ENCODE assay signal across 19 mouse cellular contexts in the genomic region with DNA sequence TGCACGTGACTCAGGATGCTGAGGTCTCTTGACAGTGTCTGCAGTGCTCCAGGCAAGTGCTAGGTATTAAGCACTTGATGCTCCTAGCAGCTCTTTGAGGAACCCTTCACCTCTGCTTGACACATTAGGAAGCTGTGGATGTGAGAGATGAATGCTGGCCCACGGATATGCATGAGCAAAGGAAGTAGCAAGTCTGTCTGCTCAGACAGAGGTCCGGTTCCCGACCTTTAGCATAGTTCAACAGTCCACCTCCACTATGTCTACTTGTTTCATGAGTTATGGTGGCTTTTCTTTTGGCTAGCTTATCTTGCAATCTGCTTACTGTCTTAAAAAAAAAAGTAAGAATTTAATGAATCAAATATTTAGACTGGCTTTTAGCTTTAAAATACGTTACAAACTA. TPM values are rescaled to one million over a fixed set of nuclear protein-coding genes. Genes with fewer than 3 reads are reported as not detected.
DNase-seq lines count a peak whose midpoint lies in the region; ATAC-seq and TF ChIP-seq lines count a peak whose summit lies in the region.
"Had no signal": no experiment of that assay in that cellular context is flagged by ENCODE, and none has a peak within 500 bp of the region (broad histone marks: within the 10 kb centered on the region; RNA-seq: fewer than 3 reads in every experiment).

No protein-coding gene starts in this region.

- no peaks in the 10 kb centered on the region for H3K9me3 ChIP-seq in kidney, embryonic 16.5 days (ENCODE audit: low read length)
- H3K9me3 ChIP-seq in liver, embryonic 11.5 days (ENCODE audit: control insufficient read depth, low read length) = no peaks in the 10 kb centered on the region
- no peaks in the 10 kb centered on the region for H3K9me3 ChIP-seq in midbrain, embryonic 10.5 days (replicated peaks)
- no peaks in the 10 kb centered on the region for H3K9me3 ChIP-seq in midbrain, embryonic 13.5 days
- H3K9me3 ChIP-seq: embryonic facial prominence, embryonic 12.5 days; forebrain, embryonic 15.5 days; heart, embryonic 13.5 days had no signal

- no peak for TF ChIP-seq POLR2A in kidney, adult 2 months (IDR thresholded peaks at IDR 0.05; ENCODE audit: low read depth, low read length)
- TF ChIP-seq POLR2A in liver, adult 2 months (IDR thresholded peaks at IDR 0.05; ENCODE audit: extremely low read depth, insufficient read depth, low read length) = no peak

- DNase-seq in kidney, adult 2 months = peak; percentile 69
- DNase-seq in liver, adult 2 months (ENCODE audit: extremely low read depth, low read depth, low spot score) = peak; percentile 36
- DNase-seq in liver, embryonic 11.5 days (ENCODE audit: low spot score) = no peak
- peak; percentile 4 for DNase-seq in midbrain, embryonic 10.5 days (ENCODE audit: low spot score)
- no peak for DNase-seq in thymus, adult 18-20 months
- DNase-seq: adrenal gland, postnatal 14 days; cerebellum, adult 11-12 months; cerebellum, adult 9-10 months; cerebellum, postnatal 25 days; gastrocnemius, postnatal 36 days; heart, postnatal 36 days had no signal

- TF ChIP-seq CTCF in kidney, adult 2 months (conservative IDR thresholded peaks at IDR 0.05; ENCODE audit: insufficient read depth, insufficient read length, low read depth, low read length) = no peak
- TF ChIP-seq CTCF in liver, adult 2 months (IDR thresholded peaks at IDR 0.05; ENCODE audit: low read depth, low read length) = no peak

- no peaks in the 10 kb centered on the region for H3K36me3 ChIP-seq in kidney, adult 2 months (ENCODE audit: control insufficient read depth, insufficient read depth, low read length)
- H3K36me3 ChIP-seq in kidney, embryonic 16.5 days (ENCODE audit: insufficient read depth, low read length) = peaks cover 13% of the 10 kb centered on the region; the same call in 1 of the 2 replicates
- H3K36me3 ChIP-seq in liver, adult 2 months (ENCODE audit: control insufficient read depth, insufficient read depth, low read length) = peaks cover 7% of the 10 kb centered on the region; the same call in 1 of the 2 replicates
- H3K36me3 ChIP-seq in liver, embryonic 11.5 days (ENCODE audit: control insufficient read depth, insufficient read depth, low read length) = peaks cover 8% of the 10 kb centered on the region; the same call in 1 of the 2 replicates
- peaks cover 28% of the 10 kb centered on the region for H3K36me3 ChIP-seq in midbrain, embryonic 10.5 days
- H3K36me3 ChIP-seq in midbrain, embryonic 13.5 days = no peaks in the 10 kb centered on the region; the same call in 1 of the 2 replicates

- 39% methylated on average over 5 of the region's 5 CpGs for WGBS in kidney, adult 2 months
- 60% methylated on average over 5 of the region's 5 CpGs for WGBS in kidney, embryonic 16.5 days
- 44% methylated on average over 5 of the region's 5 CpGs for WGBS in liver, adult 2 months
- WGBS in liver, embryonic 11.5 days = 73% methylated on average over 5 of the region's 5 CpGs
- 93% methylated on average over 5 of the region's 5 CpGs for WGBS in midbrain, embryonic 10.5 days
- 91% methylated on average over 5 of the region's 5 CpGs for whole genome bisulfite sequencing in midbrain, embryonic 13.5 days

- no peak for ATAC-seq in kidney, embryonic 16.5 days (ENCODE audit: low FRiP score, low TSS enrichment)
- no peak for ATAC-seq in liver, embryonic 11.5 days (replicated peaks; ENCODE audit: low FRiP score)
- no peak for ATAC-seq in midbrain, embryonic 13.5 days
- ATAC-seq: activated CD4-positive, CD25-positive, alpha-beta regulatory T cell, adult 4 months; forebrain, embryonic 15.5 days; Patski had no signal

- no peak overlapping the region for H3K27ac ChIP-seq in kidney, adult 2 months (ENCODE audit: insufficient read depth, low read depth, low read length)
- no peak overlapping the region for H3K27ac ChIP-seq in kidney, embryonic 16.5 days (ENCODE audit: low read length)
- no peak overlapping the region for H3K27ac ChIP-seq in liver, adult 2 months (replicated peaks; ENCODE audit: insufficient read depth, low read depth, low read length)
- no peak overlapping the region for H3K27ac ChIP-seq in liver, embryonic 11.5 days (ENCODE audit: low read depth, low read length)
- H3K27ac ChIP-seq in midbrain, embryonic 10.5 days (replicated peaks) = no peak overlapping the region
- H3K27ac ChIP-seq in midbrain, embryonic 13.5 days = no peak overlapping the region
- H3K27ac ChIP-seq: embryonic facial prominence, embryonic 12.5 days; forebrain, embryonic 15.5 days; heart, embryonic 13.5 days had no signal

- H3K4me2 ChIP-seq in kidney, embryonic 16.5 days (replicated peaks; ENCODE audit: low read depth, low read length) = no peak overlapping the region
- no peak overlapping the region for H3K4me2 ChIP-seq in liver, embryonic 11.5 days
- H3K4me2 ChIP-seq in midbrain, embryonic 13.5 days (replicated peaks) = no peak overlapping the region
- H3K4me2 ChIP-seq: embryonic facial prominence, embryonic 12.5 days; forebrain, embryonic 15.5 days; heart, embryonic 13.5 days had no signal

- H3K79me2 ChIP-seq in liver, adult 2 months (ENCODE audit: control insufficient read depth, insufficient read depth, low read length) = peaks cover 21% of the 10 kb centered on the region

- H3K27me3 ChIP-seq in kidney, adult 2 months (replicated peaks; ENCODE audit: control insufficient read depth, insufficient read depth, low read length) = no peaks in the 10 kb centered on the region
- H3K27me3 ChIP-seq in kidney, embryonic 16.5 days (ENCODE audit: insufficient read depth, low read length) = no peaks in the 10 kb centered on the region
- H3K27me3 ChIP-seq in liver, adult 2 months (ENCODE audit: control insufficient read depth, insufficient read depth, low read length) = no peaks in the 10 kb centered on the region
- H3K27me3 ChIP-seq in liver, embryonic 11.5 days (replicated peaks; ENCODE audit: control insufficient read depth, insufficient read depth, low read length) = no peaks in the 10 kb centered on the region
- H3K27me3 ChIP-seq in midbrain, embryonic 10.5 days (ENCODE audit: low read depth, poor library complexity, severe bottlenecking) = no peaks in the 10 kb centered on the region
- H3K27me3 ChIP-seq in midbrain, embryonic 13.5 days = no peaks in the 10 kb centered on the region
- H3K27me3 ChIP-seq: CH12.LX; embryonic facial prominence, embryonic 12.5 days; forebrain, embryonic 15.5 days; heart, embryonic 13.5 days; Patski had no signal

- H3K9ac ChIP-seq in kidney, embryonic 16.5 days (replicated peaks; ENCODE audit: low read length) = no peak overlapping the region
- no peak overlapping the region for H3K9ac ChIP-seq in liver, adult 2 months (ENCODE audit: low read depth, low read length)
- no peak overlapping the region for H3K9ac ChIP-seq in liver, embryonic 11.5 days (ENCODE audit: low read depth, low read length)
- no peak overlapping the region for H3K9ac ChIP-seq in midbrain, embryonic 13.5 days (replicated peaks)
- H3K9ac ChIP-seq: embryonic facial prominence, embryonic 12.5 days; forebrain, embryonic 15.5 days; heart, embryonic 13.5 days had no signal

- no peak overlapping the region for H3K4me3 ChIP-seq in kidney, adult 2 months (ENCODE audit: insufficient read depth, low read depth, low read length)
- H3K4me3 ChIP-seq in kidney, embryonic 16.5 days (ENCODE audit: low read length) = no peak overlapping the region
- H3K4me3 ChIP-seq in liver, adult 2 months (ENCODE audit: insufficient read depth, low read depth, low read length) = no peak overlapping the region
- no peak overlapping the region for H3K4me3 ChIP-seq in liver, embryonic 11.5 days (ENCODE audit: low read depth, low read length)
- no peak overlapping the region for H3K4me3 ChIP-seq in midbrain, embryonic 10.5 days
- H3K4me3 ChIP-seq in midbrain, embryonic 13.5 days (replicated peaks) = no peak overlapping the region
- H3K4me3 ChIP-seq: embryonic facial prominence, embryonic 12.5 days; forebrain, embryonic 15.5 days; heart, embryonic 13.5 days had no signal

- peaks cover 12% of the 10 kb centered on the region for H3K4me1 ChIP-seq in kidney, adult 2 months (ENCODE audit: control insufficient read depth, insufficient read depth, low read length)
- H3K4me1 ChIP-seq in kidney, embryonic 16.5 days (ENCODE audit: insufficient read depth, low read length) = peaks cover 6% of the 10 kb centered on the region
- H3K4me1 ChIP-seq in liver, adult 2 months (ENCODE audit: control insufficient read depth, insufficient read depth, low read length) = peaks cover 8% of the 10 kb centered on the region
- peaks cover 18% of the 10 kb centered on the region; the same call in 1 of the 2 replicates for H3K4me1 ChIP-seq in liver, embryonic 11.5 days (replicated peaks; ENCODE audit: control insufficient read depth, insufficient read depth, low read length)
- H3K4me1 ChIP-seq in midbrain, embryonic 10.5 days = no peaks in the 10 kb centered on the region
- no peaks in the 10 kb centered on the region for H3K4me1 ChIP-seq in midbrain, embryonic 13.5 days (replicated peaks)
- H3K4me1 ChIP-seq: embryonic facial prominence, embryonic 12.5 days; forebrain, embryonic 15.5 days; heart, embryonic 13.5 days had no signal

RNA-seq across cellular contexts. Expression of gene Tapt1, which starts 19.8 kb away (rescaled TPM):
- polyA plus RNA-seq in kidney, adult 2 months (2012; rRNA removed) = 23.6 and 29.0 TPM in 2 replicates
- polyA plus RNA-seq in kidney, embryonic 16.5 days (2015; fragmentation: Nextera tagmentation; extraction: Ambion mirVana) = 33.6 and 34.6 TPM in 2 replicates
- total RNA-seq in liver, adult 2 months (2014; rRNA removed) = 63.5 and 68.6 TPM in 2 replicates
- polyA plus RNA-seq in liver, adult 2 months (2012; rRNA removed) = 34.8 and 35.8 TPM in 2 replicates
- 49.7 and 51.0 TPM in 2 replicates for polyA plus RNA-seq in liver, embryonic 11.5 days (2014; fragmentation: Nextera tagmentation; extraction: Ambion mirVana)
- polyA plus RNA-seq in midbrain, embryonic 10.5 days (2016; fragmentation: Nextera tagmentation; extraction: Ambion mirVana) = 22.9 and 25.0 TPM in 2 replicates
- polyA plus RNA-seq in midbrain, embryonic 13.5 days (2015; fragmentation: Nextera tagmentation; extraction: Ambion mirVana) = 25.6 and 28.5 TPM in 2 replicates

Comparison
In these comparisons a context has a peak if more than half of its experiments do, and no peak if none do; other contexts are left out.
1. DNase-seq: peak in kidney, adult 2 months (single experiment), liver, adult 2 months (single experiment) and midbrain, embryonic 10.5 days (single experiment); none in liver, embryonic 11.5 days (single experiment) and thymus, adult 18-20 months (0 of 2).